Mouse (Mus musculus) bone marrow macrophage, adult 2 months (primary cell): ENCODE data around the gene Tmem236. TPM values are rescaled to one million over a fixed set of nuclear protein-coding genes. Genes with fewer than 3 reads are reported as not detected.
A peak's percentile ranks its signal among the peaks of the same experiment; 100 is the strongest.

ENCODE experiments used
- H3K27ac ChIP-seq: 2 replicates; pipeline ENCODE4 v1.5.1; 2012; ENCODE audit warnings: low read depth, low read length; ENCODE audit not compliant: insufficient read depth
- H3K4me1 ChIP-seq: 2 replicates; pipeline ENCODE4 v1.6.1; 2012; ENCODE audit warnings: low read length; ENCODE audit not compliant: control insufficient read depth, insufficient read depth
- H3K4me3 ChIP-seq: 2 replicates; pipeline ENCODE4 v1.5.1; 2012; ENCODE audit warnings: mild to moderate bottlenecking, low read length, moderate library complexity; ENCODE audit not compliant: insufficient read depth
- CTCF ChIP-seq: IDR thresholded peaks from 2 replicates; pipeline ENCODE4 v1.5.1; 2012; ENCODE audit warnings: low read depth, mild to moderate bottlenecking, low read length, moderate library complexity
- POLR2A ChIP-seq: IDR thresholded peaks from 2 replicates; pipeline ENCODE4 v1.6.1; 2012; ENCODE audit warnings: mild to moderate bottlenecking, low read depth, low read length, borderline replicate concordance
- polyA plus RNA-seq: library from polyadenylated mRNA; stranded (reverse); fragments of >200 nt; gene quantifications from 2 replicates; pipeline ENCODE4 v1.2.4, GENCODE M21; 2012; ENCODE audit not compliant: missing spikeins, insufficient read depth, insufficient read length

Tmem236 gene
- polyA plus RNA-seq, 1 experiment, result not detected

- Histone ChIP-seq H3K4me3 (no peak overlapping the region), H3K4me1 (peaks cover 9% of the 10 kb centered on the region), H3K27ac (no peak overlapping the region)
- no peak for TF ChIP-seq POLR2A
- no peak for TF ChIP-seq CTCF
Observed at GRCm38 (mm10) chr2:14218126-14218525, 43.8 kb downstream of the Tmem236 start.

GRCm38 (mm10) chr2:14224387-14224786 is 50.1 kb downstream of the Tmem236 start:
- Histone ChIP-seq H3K4me3 (no peak overlapping the region), H3K4me1 (peaks cover 23% of the 10 kb centered on the region), H3K27ac (no peak overlapping the region)
- TF ChIP-seq CTCF, result no peak
- TF ChIP-seq POLR2A, result no peak

GRCm38 (mm10) chr2:14228495-14228894 is 54.2 kb downstream of the Tmem236 start:
- Histone ChIP-seq H3K4me1 (peaks cover 25% of the 10 kb centered on the region), H3K4me3 (peak overlapping the region; percentile 83), H3K27ac (peak overlapping the region; percentile 93)
- TF ChIP-seq POLR2A, result no peak
- TF ChIP-seq CTCF, result no peak

- Histone ChIP-seq H3K27ac (peak within 1 kb of the TSS; percentile 93), H3K4me1 (peaks cover 30% of the 10 kb centered on the region), H3K4me3 (peak within 1 kb of the TSS; percentile 83)
- TF ChIP-seq POLR2A (0 out of 2 replicates have a peak, but pooled peaks have one; percentile 76), CTCF (no peak)
Observed at GRCm38 (mm10) chr2:14229149-14229548, 54.8 kb downstream of the Tmem236 start, which contains the start of gene Mrc1. Gene Mrc1 (plus strand): TSS chr2:14229392.

- Histone ChIP-seq H3K27ac (peak overlapping the region; percentile 93), H3K4me1 (peaks cover 28% of the 10 kb centered on the region), H3K4me3 (peak overlapping the region; percentile 83)
- TF ChIP-seq CTCF, result no peak
- TF ChIP-seq POLR2A, result no peak
Observed at GRCm38 (mm10) chr2:14229979-14230378, 55.7 kb downstream of the Tmem236 start.

GRCm38 (mm10) chr2:14232897-14233296 is 58.6 kb downstream of the Tmem236 start:
- Histone ChIP-seq H3K4me1 (peaks cover 52% of the 10 kb centered on the region), H3K4me3 (peak overlapping the region; percentile 42)
- TF ChIP-seq POLR2A, result no peak
- no peak for TF ChIP-seq CTCF

GRCm38 (mm10) chr2:14233983-14234382 is 59.7 kb downstream of the Tmem236 start:
- peak overlapping the region; percentile 54 for H3K27ac ChIP-seq
- peaks cover 48% of the 10 kb centered on the region for H3K4me1 ChIP-seq
- H3K4me3 ChIP-seq, result no peak overlapping the region
- no peak for TF ChIP-seq POLR2A
- TF ChIP-seq CTCF, result no peak

More at GRCm38 (mm10) chr2:14232897-14233296, 58.6 kb downstream of the Tmem236 start:
- H3K27ac ChIP-seq, result peak overlapping the region; percentile 54

GRCm38 (mm10) chr2:14235319-14235718 is 61.0 kb downstream of the Tmem236 start:
- Histone ChIP-seq H3K27ac (no peak overlapping the region), H3K4me3 (no peak overlapping the region), H3K4me1 (peaks cover 56% of the 10 kb centered on the region)
- no peak for TF ChIP-seq CTCF

- Histone ChIP-seq H3K4me3 (no peak overlapping the region), H3K27ac (no peak overlapping the region), H3K4me1 (peaks cover 60% of the 10 kb centered on the region)
- TF ChIP-seq CTCF (no peak), POLR2A (no peak)
Observed at GRCm38 (mm10) chr2:14236920-14237319, 62.6 kb downstream of the Tmem236 start.

- H3K4me1 ChIP-seq, result peaks cover 62% of the 10 kb centered on the region
- TF ChIP-seq CTCF (no peak), POLR2A (no peak)
- H3K4me3 ChIP-seq, result no peak overlapping the region
- no peak overlapping the region for H3K27ac ChIP-seq
Observed at GRCm38 (mm10) chr2:14237723-14238122, 63.4 kb downstream of the Tmem236 start.

GRCm38 (mm10) chr2:14239151-14239550 is 64.8 kb downstream of the Tmem236 start:
- TF ChIP-seq CTCF, result no peak
- no peak for TF ChIP-seq POLR2A
- Histone ChIP-seq H3K27ac (no peak overlapping the region), H3K4me3 (no peak overlapping the region), H3K4me1 (peaks cover 57% of the 10 kb centered on the region)
